Mouse (Mus musculus) kidney, postnatal 36 days (tissue): ENCODE measurements at regions not wholly inside any gene's neighbourhood (a gene's known extent, or its start where the extent isn't known, plus 50 kb on each side); places are given as distances from the start of the nearest gene placed in this dataset.
A peak's percentile ranks its signal among the peaks of the same experiment; 100 is the strongest.

Source experiments
- DNase-seq, 2 experiments: peaks; one replicate each; pipeline ENCODE4 v3.0.0; 2021 to 2022; ENCODE audit warnings: mixed read lengths in 2 of 2

- DNase-seq, result no peak
These were observed 651.7 kb upstream of the Lmcd1 start for GRCm38 (mm10) chr6:111621684-111622480.

- DNase-seq, result no peak
These were observed 650.9 kb upstream of the Lmcd1 start for GRCm38 (mm10) chr6:111622481-111623139.

- DNase-seq, result no peak
These were observed 650.4 kb upstream of the Lmcd1 start for GRCm38 (mm10) chr6:111623140-111623497.

GRCm38 (mm10) chr6:111625501-111625900 is 648.1 kb upstream of the Lmcd1 start:
- no peak for DNase-seq

- DNase-seq, result no peak
These were observed 620.8 kb upstream of the Lmcd1 start for GRCm38 (mm10) chr6:111652736-111653135.

GRCm38 (mm10) chr6:111659957-111660356 is 613.6 kb upstream of the Lmcd1 start:
- DNase-seq, result no peak

- no peak for DNase-seq
These were observed 609.0 kb upstream of the Lmcd1 start for GRCm38 (mm10) chr6:111664603-111665002.

GRCm38 (mm10) chr6:111684911-111685310 is 588.6 kb upstream of the Lmcd1 start:
- DNase-seq, result no peak

- DNase-seq, result no peak
These were observed 570.7 kb upstream of the Lmcd1 start for GRCm38 (mm10) chr6:111702864-111703263.

- no peak for DNase-seq
These were observed 565.3 kb upstream of the Lmcd1 start for GRCm38 (mm10) chr6:111708277-111708676.

GRCm38 (mm10) chr6:111725969-111726368 is 547.6 kb upstream of the Lmcd1 start:
- no peak for DNase-seq

GRCm38 (mm10) chr6:111730381-111730780 is 543.2 kb upstream of the Lmcd1 start:
- DNase-seq, result no peak

GRCm38 (mm10) chr6:111733926-111734325 is 539.6 kb upstream of the Lmcd1 start:
- DNase-seq, result no peak

- no peak for DNase-seq
These were observed 534.6 kb upstream of the Lmcd1 start for GRCm38 (mm10) chr6:111738983-111739382.

GRCm38 (mm10) chr6:111781710-111782481 is 491.7 kb upstream of the Lmcd1 start:
- DNase-seq, result no peak

GRCm38 (mm10) chr6:111808611-111809010 is 464.9 kb upstream of the Lmcd1 start:
- DNase-seq, result no peak

- DNase-seq, result no peak
These were observed 459.5 kb upstream of the Lmcd1 start for GRCm38 (mm10) chr6:111813982-111814603.

- no peak for DNase-seq
These were observed 458.4 kb upstream of the Lmcd1 start for GRCm38 (mm10) chr6:111815150-111815549.

GRCm38 (mm10) chr6:111820265-111820664 is 453.3 kb upstream of the Lmcd1 start:
- DNase-seq, result no peak

- DNase-seq, result peak in 1 of 2 experiments; percentile 1
These were observed 429.2 kb upstream of the Lmcd1 start for GRCm38 (mm10) chr6:111844321-111844835.

GRCm38 (mm10) chr6:111866101-111866598 is 407.4 kb upstream of the Lmcd1 start:
- no peak for DNase-seq

- DNase-seq, result no peak
These were observed 391.0 kb upstream of the Lmcd1 start for GRCm38 (mm10) chr6:111882557-111882956.

- DNase-seq, result no peak
These were observed 389.6 kb upstream of the Lmcd1 start for GRCm38 (mm10) chr6:111883946-111884345.
